Mouse (Mus musculus) cortical plate, adult 2 months (tissue): ENCODE results near the gene Dbndd1.

Source experiments
- CTCF ChIP-seq: fragments of 200-500 bp; IDR thresholded peaks from 2 replicates; pipeline ENCODE4 v1.5.1; 2011; ENCODE audit warnings: mild to moderate bottlenecking, control low read depth, low read length; ENCODE audit not compliant: insufficient read depth; ENCODE audit errors: extremely low read depth
- POLR2A ChIP-seq: fragments of 200-500 bp; IDR thresholded peaks from 2 replicates; pipeline ENCODE4 v1.6.1; 2011; ENCODE audit warnings: mild to moderate bottlenecking, low read length, control low read depth; ENCODE audit not compliant: insufficient read depth; ENCODE audit errors: extremely low read depth

DNA sequence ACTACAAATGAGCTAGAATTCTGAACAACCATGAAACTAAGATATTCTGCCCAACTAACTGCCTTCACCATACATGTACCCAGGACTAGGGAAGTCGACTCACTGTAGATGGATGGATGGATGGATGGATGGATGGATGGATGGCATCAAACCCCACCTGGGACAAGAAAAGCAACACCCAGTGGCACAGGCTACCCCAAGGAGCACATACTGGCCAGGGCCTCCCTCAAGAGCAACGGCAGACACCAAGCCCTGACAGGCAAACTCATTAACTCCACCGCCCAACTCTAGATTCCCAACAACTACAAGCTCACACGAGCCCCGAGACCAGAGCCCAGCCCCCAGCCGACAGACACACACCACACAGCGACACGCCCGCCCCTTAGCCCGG is 21.7 kb upstream of the Dbndd1 start:
- TF ChIP-seq CTCF (no peak), POLR2A (no peak; the same call in 1 of the 2 replicates)
